In the genomic region with DNA sequence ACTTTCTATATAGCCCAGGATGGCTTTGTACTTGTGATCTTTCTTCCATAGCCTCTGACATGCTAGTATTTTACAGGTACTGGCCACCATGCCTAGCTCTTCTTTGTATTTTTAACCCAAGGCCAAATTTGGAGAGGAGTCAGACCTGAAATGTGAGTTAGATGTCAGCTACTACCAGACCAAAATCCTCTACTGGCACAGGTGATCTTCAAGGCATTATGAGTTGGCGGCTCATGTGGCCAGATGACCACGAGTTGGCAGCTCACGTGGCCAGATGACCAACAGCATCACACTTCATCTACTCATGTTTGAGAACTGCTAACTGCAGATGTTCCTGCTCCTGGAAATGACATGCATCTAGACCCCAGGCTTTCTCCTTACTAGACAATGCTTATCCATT, we compare ENCODE assay signal across 34 mouse cellular contexts. TPM values are rescaled to one million over a fixed set of nuclear protein-coding genes. Genes with fewer than 3 reads are reported as not detected.
"Had no signal": no experiment of that assay in that cellular context is flagged by ENCODE, and none has a peak within 500 bp of the region (broad histone marks: within the 10 kb centered on the region; RNA-seq: fewer than 3 reads in every experiment).

No protein-coding gene starts in this region.

- DNase-seq: heart, postnatal 10 days; heart, postnatal 14 days; heart, postnatal 36 days; heart, postnatal 4 days; kidney, adult 11 months; kidney, adult 18-20 months; kidney, adult 2 months; kidney, adult 8-10 months; kidney, adult 9 months; kidney, postnatal 10 days; kidney, postnatal 14 days; kidney, postnatal 25 days; kidney, postnatal 36 days; kidney, postnatal 4 days; layer of hippocampus, adult 9-11 months had no signal

- H3K27ac ChIP-seq: heart, embryonic 13.5 days; heart, embryonic 15.5 days; hindbrain, embryonic 10.5 days; hindbrain, embryonic 12.5 days; hindbrain, embryonic 13.5 days; hindbrain, embryonic 14.5 days; hindbrain, embryonic 15.5 days; hindbrain, postnatal 0 days; intestine, embryonic 15.5 days; kidney, embryonic 15.5 days; kidney, postnatal 0 days; layer of hippocampus, adult 2 months; left cerebral cortex, adult 2 months had no signal

- H3K9ac ChIP-seq: heart, embryonic 12.5 days; heart, embryonic 13.5 days; heart, embryonic 15.5 days; hindbrain, embryonic 12.5 days; hindbrain, embryonic 13.5 days; hindbrain, embryonic 14.5 days; hindbrain, embryonic 15.5 days; intestine, embryonic 15.5 days; kidney, embryonic 15.5 days had no signal

- H3K4me2 ChIP-seq: heart, embryonic 12.5 days; heart, embryonic 13.5 days; heart, embryonic 15.5 days; hindbrain, embryonic 12.5 days; hindbrain, embryonic 13.5 days; hindbrain, embryonic 14.5 days; hindbrain, embryonic 15.5 days; intestine, embryonic 15.5 days; kidney, embryonic 15.5 days had no signal

- ATAC-seq: hindbrain, embryonic 16.5 days; hindbrain, postnatal 0 days; inflammation-experienced regulatory T-cells, adult 6 months; intestine, embryonic 15.5 days; intestine, embryonic 16.5 days; intestine, postnatal 0 days had no signal

- H3K36me3 ChIP-seq: heart, embryonic 12.5 days; heart, embryonic 13.5 days; heart, embryonic 15.5 days; hindbrain, embryonic 10.5 days; hindbrain, embryonic 12.5 days; hindbrain, embryonic 13.5 days; hindbrain, embryonic 15.5 days; intestine, embryonic 15.5 days; kidney, embryonic 15.5 days had no signal

- H3K4me1 ChIP-seq: heart, embryonic 12.5 days; heart, embryonic 13.5 days; heart, embryonic 15.5 days; hindbrain, embryonic 10.5 days; hindbrain, embryonic 12.5 days; hindbrain, embryonic 13.5 days; hindbrain, embryonic 15.5 days; intestine, embryonic 15.5 days; kidney, embryonic 15.5 days had no signal

- H3K9me3 ChIP-seq: heart, embryonic 12.5 days; heart, embryonic 15.5 days; hindbrain, embryonic 10.5 days; hindbrain, embryonic 12.5 days; hindbrain, embryonic 15.5 days; intestine, embryonic 15.5 days; kidney, embryonic 15.5 days had no signal

- H3K27me3 ChIP-seq: heart, embryonic 12.5 days; heart, embryonic 13.5 days; heart, embryonic 15.5 days; hindbrain, embryonic 12.5 days; hindbrain, embryonic 13.5 days; hindbrain, embryonic 15.5 days; intestine, embryonic 15.5 days; kidney, embryonic 15.5 days had no signal

- H3K4me3 ChIP-seq: heart, embryonic 12.5 days; heart, embryonic 13.5 days; heart, embryonic 15.5 days; hindbrain, embryonic 10.5 days; hindbrain, embryonic 12.5 days; hindbrain, embryonic 13.5 days; hindbrain, embryonic 15.5 days; intestine, embryonic 15.5 days; kidney, embryonic 15.5 days; layer of hippocampus, adult 2 months; left cerebral cortex, adult 2 months had no signal

RNA-seq across cellular contexts. Expression of gene 2010109A12Rik, which starts 12.1 kb away (rescaled TPM):
- total RNA-seq: hindbrain, postnatal 0 days had no signal
- polyA plus RNA-seq: large intestine, adult 2 months had no signal
